Mouse (Mus musculus): ENCODE data around the gene Car4.

Gene Car4

GRCm38 (mm10) chr11:85003566-85003965 lies 46.0 kb downstream of the Car4 start:
- DNase-seq (ENCODE audit: low read depth, low spot score): no peak

- no peak for DNase-seq (ENCODE audit: low read depth, low spot score)
These were observed 55.5 kb downstream of the Car4 start for GRCm38 (mm10) chr11:85013121-85013520.
